Mouse (Mus musculus) limb, embryonic 11.5 days (tissue): ENCODE measurements around the gene Slc3a2. TPM values are rescaled to one million over a fixed set of nuclear protein-coding genes. Genes with fewer than 3 reads are reported as not detected.

Source experiments
- ATAC-seq: fragments of 200-750 bp; cut with Nextera tagmentation; 2 replicates; pipeline ENCODE4 v1.8.0; 2017; ENCODE audit warnings: low read depth; ENCODE audit not compliant: insufficient number of reproducible peaks, low FRiP score, low TSS enrichment
- DNase-seq: peaks from one replicate; pipeline ENCODE4 v3.0.0-alpha.2; 2015; ENCODE audit warnings: low spot score
- H3K27ac ChIP-seq: fragments of 300-500 bp; sonication (generic); replicated peaks from 2 replicates; pipeline ENCODE4 v1.5.1; 2014; ENCODE audit warnings: low read depth, mild to moderate bottlenecking, low read length
- H3K27me3 ChIP-seq: fragments of 300-500 bp; sonication (generic); 2 replicates; pipeline ENCODE4 v1.6.1; 2014; ENCODE audit warnings: mild to moderate bottlenecking, low read length, mixed read lengths; ENCODE audit not compliant: control insufficient read depth, insufficient read depth
- H3K36me3 ChIP-seq: fragments of 300-500 bp; sonication (generic); 2 replicates; pipeline ENCODE4 v1.6.1; 2014; ENCODE audit warnings: mild to moderate bottlenecking, low read length, moderate library complexity, mixed read lengths; ENCODE audit not compliant: control insufficient read depth, insufficient read depth
- H3K4me1 ChIP-seq: fragments of 300-500 bp; sonication (generic); 2 replicates; pipeline ENCODE4 v1.6.1; 2014; ENCODE audit warnings: low read length, mixed read lengths; ENCODE audit not compliant: control insufficient read depth, insufficient read depth
- H3K4me2 ChIP-seq: fragments of 300-500 bp; sonication (generic); 2 replicates; pipeline ENCODE4 v1.6.1; 2014; ENCODE audit warnings: low read depth, mild to moderate bottlenecking, moderate library complexity; ENCODE audit not compliant: severe bottlenecking
- H3K4me3 ChIP-seq: fragments of 300-500 bp; sonication (generic); 2 replicates; pipeline ENCODE4 v1.5.1; 2014; ENCODE audit warnings: low read depth, low read length
- H3K9ac ChIP-seq: fragments of 300-500 bp; sonication (generic); 2 replicates; pipeline ENCODE4 v1.6.1; 2014; ENCODE audit warnings: mild to moderate bottlenecking, low read length
- H3K9me3 ChIP-seq: fragments of 300-500 bp; sonication (generic); 2 replicates; pipeline ENCODE4 v1.6.1; 2016; ENCODE audit warnings: low read length; ENCODE audit not compliant: control insufficient read depth
- WGBS: fragments of 180-500 bp; shearing (Covaris S2); extraction: QIAGEN DNeasy Blood & Tissue Kit; methylation state at CpG from one replicate; pipeline ENCODE4 v1.1.7; 2014; 5-methylcytosine and 5-hydroxymethylcytosine counted together
- polyA plus RNA-seq: library from polyadenylated mRNA; unstranded; fragments of >200 nt; fragmentation: Nextera tagmentation; extraction: Ambion mirVana; gene quantifications from 2 replicates; pipeline ENCODE4 v1.2.1, GENCODE M21; 2014

Slc3a2 gene
- polyA plus RNA-seq: 108 and 114 TPM in 2 replicates

DNA sequence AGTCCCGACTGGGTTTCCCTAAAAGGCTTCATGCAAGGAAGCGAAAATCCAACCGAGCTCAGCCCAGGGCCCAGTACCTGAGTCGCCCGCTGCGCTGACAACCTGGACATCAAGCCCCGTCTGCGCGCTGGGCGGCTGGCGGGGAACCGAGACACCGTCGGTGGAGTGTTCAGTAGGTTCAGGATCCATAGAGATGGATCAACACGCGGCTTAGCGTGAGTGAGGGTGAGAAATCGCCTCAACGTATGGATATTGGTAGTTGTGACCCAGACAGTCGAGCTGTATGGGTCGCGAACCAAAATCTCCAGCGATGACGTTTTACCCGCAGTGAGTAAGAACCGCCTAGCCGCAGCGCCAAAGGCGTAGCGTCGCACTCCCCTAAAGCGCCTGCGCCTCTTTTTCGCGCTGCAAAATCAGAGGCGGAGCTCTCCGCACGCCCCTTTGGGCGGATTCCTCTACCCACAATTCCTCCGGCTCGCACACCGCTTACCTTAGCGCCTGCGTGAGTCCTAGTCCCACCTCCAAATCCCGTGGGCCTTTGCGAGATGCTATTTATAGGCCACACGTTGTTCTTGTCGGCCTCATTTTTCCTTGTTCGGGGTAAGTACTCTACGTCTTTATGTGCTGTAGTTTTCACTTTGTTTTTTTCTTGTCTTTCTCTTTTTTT is at the start of gene Slc3a2:
Slc3a2 (minus strand) TSS at position 463 of the 667 bp plus-strand sequence.
- ATAC-seq: peak; percentile 95

GRCm38 (mm10) chr19:8770567-8771270 is 47.5 kb upstream of the Slc3a2 start, which contains the start of gene Tmem223:
TSS of gene Tmem223 (plus strand) at chr19:8770996.
- no peak for ATAC-seq
- peak within 1 kb of the TSS; percentile 72 for H3K4me2 ChIP-seq
- peak within 1 kb of the TSS; percentile 84 for H3K4me3 ChIP-seq
- H3K9ac ChIP-seq: peak within 1 kb of the TSS; percentile 96
- peak; percentile 84 for DNase-seq
- peaks cover 17% of the 10 kb centered on the region for H3K4me1 ChIP-seq
- H3K27ac ChIP-seq: peak within 1 kb of the TSS; percentile 80
- no peaks in the 10 kb centered on the region for H3K27me3 ChIP-seq
- peaks cover 30% of the 10 kb centered on the region for H3K36me3 ChIP-seq
- peaks cover under 1% of the 10 kb centered on the region; the same call in 1 of the 2 replicates for H3K9me3 ChIP-seq
- WGBS: 22% methylated on average over 29 of the region's 29 CpGs

More for the DNA sequence above, at the start of gene Slc3a2:
- H3K27ac ChIP-seq: peak within 1 kb of the TSS; percentile 90
- peak; percentile 97 for DNase-seq
- peaks cover 8% of the 10 kb centered on the region; the same call in 1 of the 2 replicates for H3K4me1 ChIP-seq
- peak within 1 kb of the TSS; percentile 76 for H3K4me3 ChIP-seq
- peak within 1 kb of the TSS; percentile 91 for H3K9ac ChIP-seq
- peaks cover 17% of the 10 kb centered on the region for H3K36me3 ChIP-seq
- peak within 1 kb of the TSS; percentile 91 for H3K4me2 ChIP-seq
- H3K9me3 ChIP-seq: no peaks in the 10 kb centered on the region
- H3K27me3 ChIP-seq: no peaks in the 10 kb centered on the region
- under 1% methylated on average over 50 of the region's 50 CpGs for WGBS

- Histone ChIP-seq H3K4me3 (no peak overlapping the region), H3K9ac (no peak overlapping the region), H3K4me1 (peaks cover 5% of the 10 kb centered on the region; the same call in 1 of the 2 replicates), H3K27me3 (no peaks in the 10 kb centered on the region), H3K36me3 (peaks cover 48% of the 10 kb centered on the region), H3K4me2 (no peak overlapping the region), H3K27ac (no peak overlapping the region), H3K9me3 (peaks cover 10% of the 10 kb centered on the region)
- no peak for DNase-seq
- ATAC-seq: no peak
- WGBS: 95% methylated on average over 9 of the region's 9 CpGs
Measured at GRCm38 (mm10) chr19:8765562-8765961, 42.4 kb upstream of the Slc3a2 start.

DNA sequence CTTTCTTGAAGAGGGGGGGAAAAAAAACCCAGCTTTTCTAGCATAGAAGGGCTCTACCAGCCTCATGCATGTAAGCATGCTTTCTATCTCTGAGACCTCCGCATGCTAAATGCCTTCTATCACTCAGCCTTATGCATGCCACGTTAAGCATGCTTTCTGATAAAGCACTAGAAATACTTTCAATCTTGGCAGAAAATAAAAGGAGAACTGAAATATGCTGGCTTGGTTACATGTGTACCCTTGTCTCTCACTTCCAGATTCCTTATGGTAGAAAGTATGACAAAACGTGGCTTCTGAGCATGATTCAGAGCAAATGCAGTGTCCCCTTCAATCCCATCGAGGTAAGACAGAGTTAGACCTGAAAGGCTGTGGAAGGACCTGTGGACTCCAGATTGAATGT is 40.1 kb upstream of the Slc3a2 start:
- Histone ChIP-seq H3K4me1 (no peaks in the 10 kb centered on the region), H3K27me3 (no peaks in the 10 kb centered on the region), H3K27ac (no peak overlapping the region), H3K4me2 (no peak overlapping the region), H3K36me3 (peaks cover 40% of the 10 kb centered on the region), H3K4me3 (no peak overlapping the region), H3K9ac (no peak overlapping the region), H3K9me3 (peaks cover 10% of the 10 kb centered on the region)
- ATAC-seq: no peak
- 95% methylated on average over 4 of the region's 4 CpGs for WGBS
- DNase-seq: no peak

- H3K27ac ChIP-seq: no peak overlapping the region
- H3K4me3 ChIP-seq: no peak overlapping the region
- peaks cover 25% of the 10 kb centered on the region for H3K36me3 ChIP-seq
- H3K4me1 ChIP-seq: no peaks in the 10 kb centered on the region
- H3K27me3 ChIP-seq: no peaks in the 10 kb centered on the region
- 88% methylated on average over 2 of the region's 2 CpGs for WGBS
- no peak overlapping the region for H3K4me2 ChIP-seq
- DNase-seq (no peak), ATAC-seq (no peak)
- H3K9me3 ChIP-seq: peaks cover 10% of the 10 kb centered on the region
- H3K9ac ChIP-seq: no peak overlapping the region
Measured at GRCm38 (mm10) chr19:8760757-8761156, 37.6 kb upstream of the Slc3a2 start.

DNA sequence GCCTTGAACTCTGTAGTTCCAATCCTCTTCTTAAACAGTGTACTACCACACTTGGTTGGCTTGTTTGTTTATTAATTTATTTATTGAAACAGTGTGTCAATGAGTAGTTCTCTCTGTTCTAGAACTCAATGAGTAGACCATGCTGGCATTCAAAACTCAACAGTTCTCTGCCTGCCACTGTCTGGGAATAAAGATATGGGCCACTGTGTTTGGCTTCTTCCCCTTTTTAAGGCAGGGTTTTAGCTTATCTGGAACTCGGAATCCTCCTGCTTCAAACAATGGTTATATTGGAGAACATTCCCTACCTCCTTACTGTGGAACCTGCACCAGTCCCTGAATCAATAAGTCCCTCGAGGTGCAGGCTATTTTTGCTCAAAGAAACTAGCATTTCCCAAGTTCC is 35.7 kb upstream of the Slc3a2 start:
- WGBS: 95% methylated on average over 2 of the region's 2 CpGs
- Histone ChIP-seq H3K27ac (no peak overlapping the region), H3K27me3 (no peaks in the 10 kb centered on the region), H3K9me3 (no peaks in the 10 kb centered on the region), H3K36me3 (peaks cover 11% of the 10 kb centered on the region), H3K9ac (no peak overlapping the region), H3K4me3 (no peak overlapping the region), H3K4me1 (no peaks in the 10 kb centered on the region), H3K4me2 (no peak overlapping the region)
- DNase-seq (no peak), ATAC-seq (no peak)

GRCm38 (mm10) chr19:8757471-8757998 is 34.4 kb upstream of the Slc3a2 start:
- 7% methylated on average over 14 of the region's 14 CpGs for WGBS
- Histone ChIP-seq H3K27ac (no peak overlapping the region), H3K9me3 (no peaks in the 10 kb centered on the region), H3K36me3 (peaks cover 3% of the 10 kb centered on the region; the same call in 1 of the 2 replicates), H3K9ac (peak overlapping the region; percentile 83), H3K27me3 (no peaks in the 10 kb centered on the region), H3K4me2 (peak overlapping the region; percentile 61), H3K4me1 (no peaks in the 10 kb centered on the region), H3K4me3 (peak overlapping the region; percentile 87)
- no peak for DNase-seq
- ATAC-seq: no peak

GRCm38 (mm10) chr19:8756635-8757387 is 33.6 kb upstream of the Slc3a2 start, which contains the start of gene Nxf1:
TSS of gene Nxf1 (plus strand) at chr19:8757073.
- Histone ChIP-seq H3K36me3 (peaks cover 2% of the 10 kb centered on the region; the same call in 1 of the 2 replicates), H3K27ac (peak within 1 kb of the TSS; percentile 83), H3K9me3 (no peaks in the 10 kb centered on the region), H3K9ac (peak within 1 kb of the TSS; percentile 83), H3K27me3 (no peaks in the 10 kb centered on the region), H3K4me1 (no peaks in the 10 kb centered on the region), H3K4me2 (peak within 1 kb of the TSS; percentile 61), H3K4me3 (peak within 1 kb of the TSS; percentile 87)
- ATAC-seq: peak; percentile 88
- peak; percentile 95 for DNase-seq
- under 1% methylated on average over 75 of the region's 75 CpGs for WGBS
